Mouse (Mus musculus) forebrain, embryonic 11.5 days (tissue): Measurements from ENCODE around the gene Kif2c. TPM values are rescaled to one million over a fixed set of nuclear protein-coding genes. Genes with fewer than 3 reads are reported as not detected.

Experiments
- ATAC-seq: fragments of 200-750 bp; cut with Nextera tagmentation; replicated peaks from 2 replicates; pipeline ENCODE4 v1.8.0; 2017; ENCODE audit warnings: moderate TSS enrichment; ENCODE audit not compliant: low FRiP score
- DNase-seq: peaks from one replicate; pipeline ENCODE4 v3.0.0-alpha.2; 2017; ENCODE audit warnings: low spot score
- H3K27ac ChIP-seq: fragments of 300-500 bp; sonication (generic); 2 replicates; pipeline ENCODE4 v1.5.1; 2014; ENCODE audit warnings: low read depth, low read length
- H3K27me3 ChIP-seq: fragments of 300-500 bp; sonication (generic); 2 replicates; pipeline ENCODE4 v1.6.1; 2014; ENCODE audit warnings: mild to moderate bottlenecking, low read length, mixed read lengths; ENCODE audit not compliant: control insufficient read depth, insufficient read depth
- H3K36me3 ChIP-seq: fragments of 300-500 bp; sonication (generic); 2 replicates; pipeline ENCODE4 v1.6.1; 2014; ENCODE audit warnings: mild to moderate bottlenecking, low read length, moderate library complexity, mixed read lengths; ENCODE audit not compliant: control insufficient read depth, insufficient read depth
- H3K4me1 ChIP-seq: fragments of 300-500 bp; sonication (generic); replicated peaks from 2 replicates; pipeline ENCODE4 v1.6.1; 2014; ENCODE audit warnings: low read length, mixed read lengths; ENCODE audit not compliant: control insufficient read depth, insufficient read depth
- H3K4me2 ChIP-seq: fragments of 300-500 bp; sonication (generic); 2 replicates; pipeline ENCODE4 v1.6.1; 2014; ENCODE audit warnings: low read depth, mild to moderate bottlenecking, low read length, moderate library complexity, mixed read lengths; ENCODE audit not compliant: severe bottlenecking
- H3K4me3 ChIP-seq: fragments of 300-500 bp; sonication (generic); 2 replicates; pipeline ENCODE4 v1.5.1; 2014; ENCODE audit warnings: low read depth, low read length
- H3K9ac ChIP-seq: fragments of 300-500 bp; sonication (generic); 2 replicates; pipeline ENCODE4 v1.6.1; 2014; ENCODE audit warnings: low read length
- H3K9me3 ChIP-seq: fragments of 300-500 bp; sonication (generic); 2 replicates; pipeline ENCODE4 v1.6.1; 2016; ENCODE audit warnings: low read length, mixed read lengths; ENCODE audit not compliant: control insufficient read depth
- WGBS: fragments of 180-500 bp; shearing (Covaris S2); extraction: QIAGEN DNeasy Blood & Tissue Kit; methylation state at CpG from one replicate; pipeline ENCODE4 v1.1.7; 2014; 5-methylcytosine and 5-hydroxymethylcytosine counted together
- polyA plus RNA-seq: library from polyadenylated mRNA; unstranded; fragments of >200 nt; fragmentation: Nextera tagmentation; extraction: Ambion mirVana; gene quantifications from 2 replicates; pipeline ENCODE4 v1.2.1, GENCODE M21; 2014

The Kif2c gene
- polyA plus RNA-seq, 1 experiment from 2014 or later = 116 TPM

GRCm38 (mm10) chr4:117131198-117131597 lies 51.2 kb downstream of the Kif2c start:
- Histone ChIP-seq H3K4me1 (peaks cover 19% of the 10 kb centered on the region), H3K36me3 (peaks cover 3% of the 10 kb centered on the region; the same call in 1 of the 2 replicates), H3K27me3 (peaks cover 3% of the 10 kb centered on the region), H3K9me3 (no peaks in the 10 kb centered on the region), H3K4me2 (no peak overlapping the region), H3K4me3 (no peak overlapping the region), H3K27ac (no peak overlapping the region), H3K9ac (no peak overlapping the region)
- WGBS = 55% methylated on average over 6 of the region's 6 CpGs
- no peak for DNase-seq
- ATAC-seq = no peak

- no peak for ATAC-seq
- Histone ChIP-seq H3K27ac (no peak overlapping the region), H3K9ac (no peak overlapping the region), H3K27me3 (peaks cover 3% of the 10 kb centered on the region), H3K9me3 (no peaks in the 10 kb centered on the region), H3K4me1 (peaks cover 23% of the 10 kb centered on the region), H3K4me3 (no peak overlapping the region), H3K36me3 (peaks cover 3% of the 10 kb centered on the region; the same call in 1 of the 2 replicates), H3K4me2 (no peak overlapping the region)
- 30% methylated on average over 6 of the region's 6 CpGs for WGBS
- DNase-seq = no peak
Observed at GRCm38 (mm10) chr4:117130790-117131189, 51.6 kb downstream of the Kif2c start.

GRCm38 (mm10) chr4:117127991-117128686 lies 54.3 kb downstream of the Kif2c start:
- ATAC-seq (no peak), DNase-seq (no peak)
- Histone ChIP-seq H3K4me1 (peaks cover 28% of the 10 kb centered on the region), H3K9me3 (no peaks in the 10 kb centered on the region), H3K9ac (no peak overlapping the region), H3K36me3 (peaks cover 3% of the 10 kb centered on the region; the same call in 1 of the 2 replicates), H3K27me3 (peaks cover 3% of the 10 kb centered on the region), H3K27ac (no peak overlapping the region), H3K4me2 (no peak overlapping the region), H3K4me3 (no peak overlapping the region)
- WGBS = 90% methylated on average over 33 of the region's 33 CpGs

- no peaks in the 10 kb centered on the region for H3K27me3 ChIP-seq
- 89% methylated on average over 9 of the region's 9 CpGs for WGBS
- no peaks in the 10 kb centered on the region for H3K9me3 ChIP-seq
- H3K9ac ChIP-seq = peak within 1 kb of the TSS; percentile 41
- H3K4me2 ChIP-seq = 0 out of 2 replicates have a peak within 1 kb of the TSS, but pooled peaks have one; percentile 0
- peak within 1 kb of the TSS; percentile 33; the same call in 1 of the 2 replicates for H3K27ac ChIP-seq
- H3K4me1 ChIP-seq = peaks cover 16% of the 10 kb centered on the region
- DNase-seq (no peak), ATAC-seq (no peak)
- H3K36me3 ChIP-seq = peaks cover 3% of the 10 kb centered on the region; the same call in 1 of the 2 replicates
- H3K4me3 ChIP-seq = no peak within 1 kb of the TSS
Observed at GRCm38 (mm10) chr4:117126675-117127290, 55.7 kb downstream of the Kif2c start, which contains the start of gene Tctex1d4. Gene Tctex1d4 (plus strand): TSS chr4:117126794.

- peak overlapping the region; percentile 41 for H3K9ac ChIP-seq
- no peak overlapping the region for H3K4me3 ChIP-seq
- 53% methylated on average over 15 of the region's 15 CpGs for WGBS
- no peak overlapping the region for H3K4me2 ChIP-seq
- DNase-seq (no peak), ATAC-seq (no peak)
- H3K27ac ChIP-seq = peak overlapping the region; percentile 33; the same call in 1 of the 2 replicates
- no peaks in the 10 kb centered on the region for H3K9me3 ChIP-seq
- H3K36me3 ChIP-seq = peaks cover 3% of the 10 kb centered on the region; the same call in 1 of the 2 replicates
- H3K4me1 ChIP-seq = peaks cover 17% of the 10 kb centered on the region
- no peaks in the 10 kb centered on the region for H3K27me3 ChIP-seq
Observed at GRCm38 (mm10) chr4:117125910-117126674, 56.3 kb downstream of the Kif2c start.

- Histone ChIP-seq H3K27me3 (no peaks in the 10 kb centered on the region), H3K9me3 (no peaks in the 10 kb centered on the region), H3K4me1 (peaks cover 18% of the 10 kb centered on the region), H3K4me3 (no peak within 1 kb of the TSS), H3K4me2 (0 out of 2 replicates have a peak within 1 kb of the TSS, but pooled peaks have one; percentile 0), H3K9ac (peak within 1 kb of the TSS; percentile 41), H3K36me3 (peaks cover 3% of the 10 kb centered on the region; the same call in 1 of the 2 replicates), H3K27ac (peak within 1 kb of the TSS; percentile 33; the same call in 1 of the 2 replicates)
- 36% methylated on average over 8 of the region's 8 CpGs for WGBS
- no peak for DNase-seq
- ATAC-seq = peak; percentile 23; the same call in 1 of the 2 replicates
Observed at GRCm38 (mm10) chr4:117125348-117125909, 57.0 kb downstream of the Kif2c start, which contains the start of gene Btbd19. Gene Btbd19 (minus strand): TSS chr4:117125725.

GRCm38 (mm10) chr4:117124518-117125347 lies 57.7 kb downstream of the Kif2c start:
- Histone ChIP-seq H3K27me3 (no peaks in the 10 kb centered on the region), H3K9me3 (no peaks in the 10 kb centered on the region), H3K4me2 (no peak overlapping the region), H3K9ac (peak overlapping the region; percentile 41), H3K27ac (no peak overlapping the region), H3K36me3 (peaks cover 3% of the 10 kb centered on the region; the same call in 1 of the 2 replicates), H3K4me1 (peaks cover 18% of the 10 kb centered on the region), H3K4me3 (no peak overlapping the region)
- no peak for ATAC-seq
- no peak for DNase-seq
- 79% methylated on average over 14 of the region's 14 CpGs for WGBS
